Mouse (Mus musculus): ENCODE measurements around the gene Myo1b. TPM values are rescaled to one million over a fixed set of nuclear protein-coding genes. Genes with fewer than 3 reads are reported as not detected.

The Myo1b gene
- polyA plus RNA-seq, 1 experiment from 2014 or later = 38.3 TPM

GRCm38 (mm10) chr1:51804296-51805039 lies 111.4 kb downstream of the Myo1b start:
- 67% methylated on average over 12 of the region's 12 CpGs for WGBS
- H3K4me3 ChIP-seq (ENCODE audit: low read depth, low read length) = no peak overlapping the region
- no peaks in the 10 kb centered on the region for H3K27me3 ChIP-seq (ENCODE audit: control insufficient read depth, insufficient read depth, low read length)
- no peaks in the 10 kb centered on the region for H3K4me1 ChIP-seq (replicated peaks; ENCODE audit: control insufficient read depth, insufficient read depth)
- no peak for DNase-seq (ENCODE audit: low spot score)
- no peak overlapping the region for H3K27ac ChIP-seq (replicated peaks)
- TF ChIP-seq EP300 (optimal IDR thresholded peaks at IDR 0.05) (no peak), CTCF (IDR thresholded peaks at IDR 0.05; ENCODE audit: low read depth) (no peak)
- H3K9ac ChIP-seq (ENCODE audit: low read length) = no peak overlapping the region
- H3K9me3 ChIP-seq (ENCODE audit: control insufficient read depth, low read length) = no peaks in the 10 kb centered on the region
- no peak overlapping the region for H3K4me2 ChIP-seq (replicated peaks; ENCODE audit: low read depth)
- peaks cover 6% of the 10 kb centered on the region; the same call in 1 of the 2 replicates for H3K36me3 ChIP-seq (ENCODE audit: control insufficient read depth, insufficient read depth, low read length)
- no peak for ATAC-seq (ENCODE audit: low FRiP score, low TSS enrichment)

- no peak overlapping the region for H3K4me2 ChIP-seq (replicated peaks; ENCODE audit: low read depth)
- no peak overlapping the region for H3K9ac ChIP-seq (ENCODE audit: low read length)
- H3K4me3 ChIP-seq (ENCODE audit: low read depth, low read length) = no peak overlapping the region
- H3K36me3 ChIP-seq (ENCODE audit: control insufficient read depth, insufficient read depth, low read length) = peaks cover 6% of the 10 kb centered on the region
- no peak overlapping the region for H3K27ac ChIP-seq (replicated peaks)
- ATAC-seq (ENCODE audit: low FRiP score, low TSS enrichment) (no peak), DNase-seq (ENCODE audit: low spot score) (no peak)
- H3K4me1 ChIP-seq (replicated peaks; ENCODE audit: control insufficient read depth, insufficient read depth) = no peaks in the 10 kb centered on the region
- 51% methylated on average over 7 of the region's 7 CpGs for WGBS
- H3K27me3 ChIP-seq (ENCODE audit: control insufficient read depth, insufficient read depth, low read length) = no peaks in the 10 kb centered on the region
- TF ChIP-seq CTCF (IDR thresholded peaks at IDR 0.05; ENCODE audit: low read depth) (no peak), EP300 (optimal IDR thresholded peaks at IDR 0.05) (no peak)
- no peaks in the 10 kb centered on the region for H3K9me3 ChIP-seq (ENCODE audit: control insufficient read depth, low read length)
Measured at GRCm38 (mm10) chr1:51798011-51798471, 117.8 kb downstream of the Myo1b start.

GRCm38 (mm10) chr1:51795586-51796309 lies 120.1 kb downstream of the Myo1b start:
- DNase-seq (ENCODE audit: low spot score) (no peak), ATAC-seq (ENCODE audit: low FRiP score, low TSS enrichment) (no peak)
- Histone ChIP-seq H3K27me3 (ENCODE audit: control insufficient read depth, insufficient read depth, low read length) (no peaks in the 10 kb centered on the region), H3K9me3 (ENCODE audit: control insufficient read depth, low read length) (no peaks in the 10 kb centered on the region), H3K4me2 (replicated peaks; ENCODE audit: low read depth) (no peak overlapping the region), H3K27ac (replicated peaks) (no peak overlapping the region), H3K9ac (ENCODE audit: low read length) (no peak overlapping the region), H3K4me3 (ENCODE audit: low read depth, low read length) (no peak overlapping the region), H3K36me3 (ENCODE audit: control insufficient read depth, insufficient read depth, low read length) (peaks cover 4% of the 10 kb centered on the region), H3K4me1 (replicated peaks; ENCODE audit: control insufficient read depth, insufficient read depth) (no peaks in the 10 kb centered on the region)
- no peak for TF ChIP-seq CTCF (IDR thresholded peaks at IDR 0.05; ENCODE audit: low read depth)
- TF ChIP-seq EP300 (optimal IDR thresholded peaks at IDR 0.05) = no peak
- 89% methylated on average over 9 of the region's 9 CpGs for WGBS

DNA sequence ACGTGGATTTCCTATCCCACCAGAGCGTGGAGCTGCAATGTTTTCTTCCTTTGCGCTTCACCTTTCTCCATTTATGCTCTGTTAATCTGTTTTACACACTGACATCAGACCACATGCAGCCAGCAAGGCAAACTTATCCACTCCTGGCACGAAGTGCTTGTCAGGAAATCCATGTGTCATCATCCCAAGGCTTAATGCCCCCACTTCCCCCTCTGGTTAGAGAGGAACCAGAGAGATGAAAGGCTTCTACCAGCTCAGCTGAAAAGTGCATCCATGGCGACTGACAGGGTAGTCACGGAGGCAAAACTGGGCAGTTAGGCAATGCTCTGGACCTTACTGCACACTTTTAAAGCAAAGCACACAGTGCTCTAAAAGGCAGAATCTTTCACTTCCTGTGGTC lies 126.6 kb downstream of the Myo1b start:
- Histone ChIP-seq H3K9me3 (ENCODE audit: control insufficient read depth, low read length) (no peaks in the 10 kb centered on the region), H3K4me3 (ENCODE audit: low read depth, low read length) (no peak overlapping the region), H3K27me3 (ENCODE audit: control insufficient read depth, insufficient read depth, low read length) (no peaks in the 10 kb centered on the region), H3K27ac (replicated peaks) (no peak overlapping the region), H3K4me2 (replicated peaks; ENCODE audit: low read depth) (no peak overlapping the region), H3K4me1 (replicated peaks; ENCODE audit: control insufficient read depth, insufficient read depth) (no peaks in the 10 kb centered on the region), H3K36me3 (ENCODE audit: control insufficient read depth, insufficient read depth, low read length) (no peaks in the 10 kb centered on the region), H3K9ac (ENCODE audit: low read length) (no peak overlapping the region)
- no peak for TF ChIP-seq CTCF (IDR thresholded peaks at IDR 0.05; ENCODE audit: low read depth)
- no peak for TF ChIP-seq EP300 (optimal IDR thresholded peaks at IDR 0.05)
- ATAC-seq (ENCODE audit: low FRiP score, low TSS enrichment) (no peak), DNase-seq (ENCODE audit: low spot score) (no peak)
- 53% methylated on average over 6 of the region's 6 CpGs for WGBS

DNA sequence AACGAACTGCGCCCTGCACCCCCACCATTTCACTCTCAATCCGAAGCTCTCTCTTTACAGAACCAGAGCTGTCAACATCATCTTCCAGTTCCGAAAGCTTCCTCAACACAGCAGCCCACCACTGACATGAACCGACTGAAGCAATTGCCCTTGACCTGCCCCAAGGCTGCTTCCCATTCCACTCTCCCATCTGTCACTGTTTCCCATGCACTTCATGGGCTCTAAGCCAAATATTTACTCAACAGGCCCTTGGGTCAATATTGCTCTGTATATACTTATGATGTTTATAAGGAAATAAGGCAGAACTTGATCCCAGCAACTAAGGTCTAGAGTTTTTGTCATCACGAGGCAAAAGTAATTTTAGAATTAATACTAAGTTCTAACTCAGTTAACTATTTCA lies 133.8 kb downstream of the Myo1b start:
- no peak overlapping the region for H3K27ac ChIP-seq (replicated peaks)
- no peak for TF ChIP-seq CTCF (IDR thresholded peaks at IDR 0.05; ENCODE audit: low read depth)
- TF ChIP-seq EP300 (optimal IDR thresholded peaks at IDR 0.05) = no peak
- ATAC-seq (ENCODE audit: low FRiP score, low TSS enrichment) = peak; percentile 69

GRCm38 (mm10) chr1:51780357-51780756 lies 135.5 kb downstream of the Myo1b start:
- no peak overlapping the region for H3K9ac ChIP-seq (ENCODE audit: low read length)
- H3K27ac ChIP-seq (replicated peaks) = no peak overlapping the region
- no peaks in the 10 kb centered on the region for H3K4me1 ChIP-seq (replicated peaks; ENCODE audit: control insufficient read depth, insufficient read depth)
- 0 out of 2 replicates have a peak, but pooled peaks cover 6% of the 10 kb centered on the region for H3K36me3 ChIP-seq (ENCODE audit: control insufficient read depth, insufficient read depth, low read length)
- H3K9me3 ChIP-seq (ENCODE audit: control insufficient read depth, low read length) = no peaks in the 10 kb centered on the region
- DNase-seq (ENCODE audit: low spot score) = no peak
- H3K4me2 ChIP-seq (replicated peaks; ENCODE audit: low read depth) = no peak overlapping the region
- TF ChIP-seq EP300 (optimal IDR thresholded peaks at IDR 0.05) (no peak), CTCF (IDR thresholded peaks at IDR 0.05; ENCODE audit: low read depth) (no peak)
- no peak overlapping the region for H3K4me3 ChIP-seq (ENCODE audit: low read depth, low read length)
- ATAC-seq (ENCODE audit: low FRiP score, low TSS enrichment) = 0 out of 2 replicates have a peak, but pooled peaks have one; percentile 38
- H3K27me3 ChIP-seq (ENCODE audit: control insufficient read depth, insufficient read depth, low read length) = no peaks in the 10 kb centered on the region

More for the DNA sequence above, 133.8 kb downstream of the Myo1b start:
- H3K9me3 ChIP-seq (ENCODE audit: control insufficient read depth, low read length) = no peaks in the 10 kb centered on the region
- H3K4me3 ChIP-seq (ENCODE audit: low read depth, low read length) = no peak overlapping the region
- no peaks in the 10 kb centered on the region for H3K27me3 ChIP-seq (ENCODE audit: control insufficient read depth, insufficient read depth, low read length)
- H3K9ac ChIP-seq (ENCODE audit: low read length) = no peak overlapping the region
- WGBS = 44% methylated on average over 6 of the region's 6 CpGs
- H3K4me1 ChIP-seq (replicated peaks; ENCODE audit: control insufficient read depth, insufficient read depth) = no peaks in the 10 kb centered on the region
- H3K36me3 ChIP-seq (ENCODE audit: control insufficient read depth, insufficient read depth, low read length) = 0 out of 2 replicates have a peak, but pooled peaks cover 6% of the 10 kb centered on the region
- H3K4me2 ChIP-seq (replicated peaks; ENCODE audit: low read depth) = no peak overlapping the region
- DNase-seq (ENCODE audit: low spot score) = no peak
